Mouse (Mus musculus) midbrain, embryonic 13.5 days (tissue): ENCODE data around the gene Rasl10a. TPM values are rescaled to one million over a fixed set of nuclear protein-coding genes. Genes with fewer than 3 reads are reported as not detected.

Experiments
- ATAC-seq: fragments of 200-750 bp; cut with Nextera tagmentation; 2 replicates; pipeline ENCODE4 v1.8.0; 2017; ENCODE audit warnings: mild to moderate bottlenecking, moderate TSS enrichment, moderate library complexity
- H3K27ac ChIP-seq: fragments of 300-500 bp; sonication (generic); 2 replicates; pipeline ENCODE4 v1.5.1; 2015; ENCODE audit warnings: inconsistent platforms, mild to moderate bottlenecking, moderate library complexity
- H3K27me3 ChIP-seq: fragments of 300-500 bp; sonication (generic); 2 replicates; pipeline ENCODE4 v1.6.1; 2015; ENCODE audit warnings: mild to moderate bottlenecking, inconsistent platforms
- H3K36me3 ChIP-seq: fragments of 300-500 bp; sonication (generic); 2 replicates; pipeline ENCODE4 v1.6.1; 2015; ENCODE audit warnings: mild to moderate bottlenecking, inconsistent platforms
- H3K4me1 ChIP-seq: fragments of 300-500 bp; sonication (generic); replicated peaks from 2 replicates; pipeline ENCODE4 v1.6.1; 2015; ENCODE audit warnings: inconsistent platforms
- H3K4me2 ChIP-seq: fragments of 300-500 bp; sonication (generic); replicated peaks from 2 replicates; pipeline ENCODE4 v1.6.1; 2015; ENCODE audit warnings: moderate library complexity, mild to moderate bottlenecking, inconsistent platforms
- H3K4me3 ChIP-seq: fragments of 300-500 bp; sonication (generic); replicated peaks from 2 replicates; pipeline ENCODE4 v1.5.1; 2015; ENCODE audit warnings: mild to moderate bottlenecking, inconsistent platforms
- H3K9ac ChIP-seq: fragments of 300-500 bp; sonication (generic); replicated peaks from 2 replicates; pipeline ENCODE4 v1.6.1; 2015; ENCODE audit warnings: mild to moderate bottlenecking, inconsistent platforms
- H3K9me3 ChIP-seq: fragments of 300-500 bp; sonication (generic); 2 replicates; pipeline ENCODE4 v1.6.1; 2016; ENCODE audit warnings: mild to moderate bottlenecking, inconsistent platforms
- WGBS: fragments of 180-500 bp; shearing (Covaris S2); methylation state at CpG from one replicate; pipeline ENCODE4 v1.1.7; 2015; 5-methylcytosine and 5-hydroxymethylcytosine counted together
- polyA plus RNA-seq: library from polyadenylated mRNA; unstranded; fragments of >200 nt; fragmentation: Nextera tagmentation; extraction: Ambion mirVana; gene quantifications from 2 replicates; pipeline ENCODE4 v1.2.1, GENCODE M21; 2015

Rasl10a gene
- polyA plus RNA-seq, 1 experiment from 2014 or later: 0.55 TPM

GRCm38 (mm10) chr11:5055945-5056938 is 1.7 kb upstream of the Rasl10a start:
- Histone ChIP-seq H3K4me1 (peaks cover 49% of the 10 kb centered on the region), H3K9ac (peak overlapping the region; percentile 5), H3K4me2 (no peak overlapping the region), H3K9me3 (no peaks in the 10 kb centered on the region), H3K36me3 (no peaks in the 10 kb centered on the region; the same call in 1 of the 2 replicates), H3K4me3 (no peak overlapping the region), H3K27ac (no peak overlapping the region), H3K27me3 (peaks cover 63% of the 10 kb centered on the region)
- no peak for ATAC-seq
- 15% methylated on average over 23 of the region's 23 CpGs for WGBS

GRCm38 (mm10) chr11:5057064-5057463 is 864 bp upstream of the Rasl10a start:
- 53% methylated on average over 8 of the region's 8 CpGs for WGBS
- Histone ChIP-seq H3K27me3 (peaks cover 72% of the 10 kb centered on the region), H3K9me3 (no peaks in the 10 kb centered on the region), H3K4me2 (no peak overlapping the region), H3K9ac (no peak overlapping the region), H3K36me3 (no peaks in the 10 kb centered on the region; the same call in 1 of the 2 replicates), H3K27ac (no peak overlapping the region), H3K4me3 (no peak overlapping the region), H3K4me1 (peaks cover 57% of the 10 kb centered on the region)
- no peak for ATAC-seq

- Histone ChIP-seq H3K27ac (no peak overlapping the region), H3K9ac (peak overlapping the region; percentile 68), H3K36me3 (no peaks in the 10 kb centered on the region; the same call in 1 of the 2 replicates), H3K27me3 (peaks cover 76% of the 10 kb centered on the region), H3K4me1 (peaks cover 61% of the 10 kb centered on the region), H3K4me3 (peak overlapping the region; percentile 49), H3K4me2 (peak overlapping the region; percentile 85), H3K9me3 (no peaks in the 10 kb centered on the region)
- WGBS: 16% methylated on average over 8 of the region's 8 CpGs
- no peak for ATAC-seq
These were observed 430 bp upstream of the Rasl10a start for GRCm38 (mm10) chr11:5057541-5057855.

- no peak overlapping the region for H3K4me2 ChIP-seq
- no peaks in the 10 kb centered on the region for H3K9me3 ChIP-seq
- peaks cover 74% of the 10 kb centered on the region for H3K4me1 ChIP-seq
- no peak overlapping the region; the same call in 1 of the 2 replicates for H3K4me3 ChIP-seq
- H3K27me3 ChIP-seq: peaks cover 89% of the 10 kb centered on the region
- WGBS: 24% methylated on average over 9 of the region's 9 CpGs
- no peak overlapping the region for H3K27ac ChIP-seq
- H3K9ac ChIP-seq: no peak overlapping the region
- no peaks in the 10 kb centered on the region; the same call in 1 of the 2 replicates for H3K36me3 ChIP-seq
- ATAC-seq: no peak
These were observed 855 bp downstream of the Rasl10a start for GRCm38 (mm10) chr11:5058783-5059182.

- H3K4me3 ChIP-seq: no peak overlapping the region
- WGBS: 30% methylated on average over 14 of the region's 14 CpGs
- peaks cover 79% of the 10 kb centered on the region for H3K4me1 ChIP-seq
- no peak overlapping the region for H3K27ac ChIP-seq
- H3K36me3 ChIP-seq: no peaks in the 10 kb centered on the region; the same call in 1 of the 2 replicates
- no peaks in the 10 kb centered on the region for H3K9me3 ChIP-seq
- ATAC-seq: no peak
- no peak overlapping the region for H3K9ac ChIP-seq
- H3K27me3 ChIP-seq: peaks cover 93% of the 10 kb centered on the region
- H3K4me2 ChIP-seq: no peak overlapping the region
These were observed 1.3 kb downstream of the Rasl10a start for GRCm38 (mm10) chr11:5059230-5059629.

GRCm38 (mm10) chr11:5059704-5060156 is 1.8 kb downstream of the Rasl10a start:
- ATAC-seq: no peak
- Histone ChIP-seq H3K27ac (no peak overlapping the region), H3K4me3 (no peak overlapping the region), H3K9me3 (no peaks in the 10 kb centered on the region), H3K27me3 (peaks cover 98% of the 10 kb centered on the region), H3K36me3 (no peaks in the 10 kb centered on the region; the same call in 1 of the 2 replicates), H3K4me2 (no peak overlapping the region), H3K9ac (no peak overlapping the region), H3K4me1 (peaks cover 84% of the 10 kb centered on the region)
- WGBS: 8% methylated on average over 27 of the region's 27 CpGs

- Histone ChIP-seq H3K4me1 (peaks cover 83% of the 10 kb centered on the region), H3K9ac (peak overlapping the region; percentile 59)
These were observed 3.0 kb downstream of the Rasl10a start for GRCm38 (mm10) chr11:5060756-5061412.

GRCm38 (mm10) chr11:5061413-5062139 is 3.6 kb downstream of the Rasl10a start:
- peaks cover 84% of the 10 kb centered on the region for H3K27me3 ChIP-seq
- peak overlapping the region; percentile 59 for H3K9ac ChIP-seq
- 1% methylated on average over 62 of the region's 62 CpGs for WGBS
- H3K27ac ChIP-seq: no peak overlapping the region
- peak overlapping the region; percentile 67 for H3K4me2 ChIP-seq
- no peaks in the 10 kb centered on the region for H3K9me3 ChIP-seq
- H3K36me3 ChIP-seq: no peaks in the 10 kb centered on the region; the same call in 1 of the 2 replicates
- peak overlapping the region; percentile 36 for H3K4me3 ChIP-seq
- H3K4me1 ChIP-seq: peaks cover 76% of the 10 kb centered on the region
- peak; percentile 9 for ATAC-seq

More at GRCm38 (mm10) chr11:5060756-5061412, 3.0 kb downstream of the Rasl10a start:
- Histone ChIP-seq H3K27ac (no peak overlapping the region), H3K9me3 (no peaks in the 10 kb centered on the region), H3K4me2 (peak overlapping the region; percentile 67), H3K36me3 (no peaks in the 10 kb centered on the region; the same call in 1 of the 2 replicates), H3K27me3 (peaks cover 91% of the 10 kb centered on the region), H3K4me3 (peak overlapping the region; percentile 36)
- no peak for ATAC-seq
- WGBS: 51% methylated on average over 28 of the region's 28 CpGs

- Histone ChIP-seq H3K27me3 (peaks cover 76% of the 10 kb centered on the region), H3K36me3 (no peaks in the 10 kb centered on the region; the same call in 1 of the 2 replicates), H3K4me3 (peak overlapping the region; percentile 36), H3K9me3 (no peaks in the 10 kb centered on the region), H3K4me2 (peak overlapping the region; percentile 67), H3K9ac (peak overlapping the region; percentile 59), H3K4me1 (peaks cover 69% of the 10 kb centered on the region), H3K27ac (no peak overlapping the region)
- ATAC-seq: no peak
- 10% methylated on average over 13 of the region's 13 CpGs for WGBS
These were observed 4.4 kb downstream of the Rasl10a start for GRCm38 (mm10) chr11:5062326-5062725.

GRCm38 (mm10) chr11:5062860-5063505 is 5.1 kb downstream of the Rasl10a start:
- Histone ChIP-seq H3K9me3 (no peaks in the 10 kb centered on the region), H3K4me2 (peak overlapping the region; percentile 86), H3K4me1 (peaks cover 62% of the 10 kb centered on the region), H3K4me3 (peak overlapping the region; percentile 69), H3K27me3 (peaks cover 70% of the 10 kb centered on the region), H3K27ac (no peak overlapping the region), H3K9ac (no peak overlapping the region), H3K36me3 (peaks cover 3% of the 10 kb centered on the region)
- no peak for ATAC-seq
- 62% methylated on average over 13 of the region's 13 CpGs for WGBS
